Mouse (Mus musculus) inflammation-experienced regulatory T-cells, adult 6 months (primary cell): ENCODE data around the gene Siah3. TPM values are rescaled to one million over a fixed set of nuclear protein-coding genes. Genes with fewer than 3 reads are reported as not detected.
A peak's percentile ranks its signal among the peaks of the same experiment; 100 is the strongest.
"Not testable (repeated sequence)": the region's sequence is repeated elsewhere in the genome, so short reads cannot be mapped to it uniquely, and the experiment has no call there.

Experiments used
- ATAC-seq: one replicate; pipeline ENCODE4 v1.8.0; 2017
- polyA plus RNA-seq, 3 experiments: library from polyadenylated mRNA; unstranded; fragments of 100-300 nt; shearing (Covaris generic); gene quantifications; one replicate each; pipeline ENCODE4 v1.2.1; 2017

Gene Siah3
- polyA plus RNA-seq = under 1 TPM; 0.15 to 0.69 (median 0.56) TPM

GRCm38 (mm10) chr14:75455743-75456421 lies at the start of gene Siah3:
TSS of gene Siah3 (plus strand) at chr14:75455982.
- peak; percentile 66 for ATAC-seq

GRCm38 (mm10) chr14:75409772-75410171 lies 46.0 kb upstream of the Siah3 start:
- no peak for ATAC-seq

GRCm38 (mm10) chr14:75410392-75410791 lies 45.4 kb upstream of the Siah3 start:
- no peak for ATAC-seq

DNA sequence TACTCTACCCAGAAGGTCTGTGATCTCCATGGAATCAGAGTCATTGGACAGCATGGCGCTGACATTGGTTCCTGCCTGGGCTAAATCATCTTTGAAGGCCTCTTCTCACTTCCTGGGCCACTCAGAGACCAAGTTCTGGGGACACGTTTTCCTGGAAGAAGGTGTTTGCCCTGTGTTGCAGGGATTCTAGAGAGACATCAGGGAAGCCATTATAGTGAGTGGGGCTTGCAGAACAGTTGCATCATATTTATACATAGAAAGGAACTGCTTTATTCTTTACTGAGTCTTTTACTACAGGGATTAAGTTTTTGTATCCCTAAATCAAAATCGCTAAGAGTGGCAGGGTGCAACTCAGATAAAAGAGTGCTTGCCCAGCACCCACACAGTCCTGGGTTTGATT lies 37.1 kb upstream of the Siah3 start:
- no peak for ATAC-seq

DNA sequence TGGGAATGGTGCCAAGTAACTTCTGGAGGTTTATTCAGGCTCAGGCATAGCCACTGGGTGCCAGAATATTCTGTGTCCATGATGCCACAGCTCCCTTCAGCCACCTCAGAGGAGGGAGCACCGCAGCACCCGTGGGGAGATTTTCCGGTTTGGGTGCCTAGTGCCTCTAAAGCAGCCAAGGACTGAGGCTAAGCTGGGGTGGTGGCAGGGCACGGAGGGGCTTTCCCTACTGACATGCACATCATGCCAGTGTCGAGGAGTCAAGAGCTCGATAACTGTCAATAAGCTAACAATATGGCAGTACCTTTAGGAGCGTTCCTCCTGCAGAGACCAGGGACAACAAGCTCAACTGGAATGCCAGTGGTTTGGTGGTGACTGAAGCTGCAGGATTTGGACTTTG lies 35.9 kb upstream of the Siah3 start:
- ATAC-seq = no peak

GRCm38 (mm10) chr14:75420811-75421210 lies 35.0 kb upstream of the Siah3 start:
- ATAC-seq = no peak

DNA sequence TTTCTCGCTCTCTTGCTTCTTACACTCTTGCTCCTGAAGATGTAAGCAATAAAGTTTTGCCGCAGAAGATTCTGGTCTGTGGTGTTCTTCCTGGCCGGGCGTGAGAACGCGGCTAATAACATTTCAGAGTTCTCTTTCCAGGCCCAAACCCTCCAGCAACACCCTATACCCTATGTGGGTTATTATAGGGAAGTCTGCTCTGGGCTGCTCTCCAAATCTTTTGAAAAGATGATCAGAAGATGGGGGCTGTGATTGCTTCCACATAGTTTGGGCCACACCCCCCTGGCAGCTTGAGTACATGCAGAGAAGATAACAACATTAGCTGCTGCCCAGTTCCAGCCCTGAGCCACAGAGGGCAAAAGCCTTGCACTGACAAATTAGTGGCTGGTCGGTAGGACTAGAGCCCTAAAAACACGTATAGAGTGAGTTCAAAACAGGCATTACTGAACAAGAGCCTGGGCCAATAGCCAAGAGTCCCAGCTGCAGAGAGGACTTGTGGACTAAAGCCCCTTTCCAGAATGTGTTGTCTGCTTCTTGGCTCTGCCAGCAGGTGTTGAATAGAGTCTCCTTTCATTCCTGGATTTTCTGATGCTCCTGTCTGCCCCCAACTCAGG lies 24.5 kb upstream of the Siah3 start:
- no peak for ATAC-seq

GRCm38 (mm10) chr14:75432850-75433249 lies 22.9 kb upstream of the Siah3 start:
- ATAC-seq = no peak

GRCm38 (mm10) chr14:75434576-75434975 lies 21.2 kb upstream of the Siah3 start:
- no peak for ATAC-seq

DNA sequence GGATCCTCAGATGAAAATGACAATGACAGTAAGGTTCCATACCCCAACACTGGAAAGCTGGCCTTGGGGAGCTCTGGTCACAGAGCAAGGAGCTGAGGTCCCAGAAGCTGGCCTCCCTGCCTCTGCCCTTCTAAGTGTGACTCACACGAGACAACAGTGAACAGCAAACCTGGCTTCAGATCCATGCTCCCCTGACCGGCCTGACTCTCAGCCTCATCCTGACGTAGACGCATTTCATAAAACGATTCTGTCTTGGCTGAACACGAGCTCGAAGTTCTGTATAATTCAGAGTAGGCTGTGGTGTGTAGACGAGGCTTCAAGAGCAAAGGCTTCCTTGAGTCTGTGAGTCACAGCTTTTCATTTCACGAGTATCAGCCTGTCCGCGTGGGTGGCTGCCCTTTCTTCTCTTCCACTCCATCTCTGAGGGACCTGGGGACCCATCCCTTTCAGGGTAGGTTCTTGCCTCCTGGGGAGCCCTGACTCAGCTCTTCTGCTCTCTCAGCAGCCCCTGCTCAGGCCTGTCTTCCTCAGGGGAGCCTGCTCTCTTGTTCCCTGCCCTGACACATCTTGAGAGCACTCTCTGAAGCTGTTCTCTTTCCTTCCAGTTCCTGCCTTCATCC lies 11.2 kb upstream of the Siah3 start:
- peak; percentile 63 for ATAC-seq

- peak; percentile 96 for ATAC-seq
Measured at GRCm38 (mm10) chr14:75445281-75445947, 10.4 kb upstream of the Siah3 start.

GRCm38 (mm10) chr14:75445948-75446281 lies 9.9 kb upstream of the Siah3 start:
- ATAC-seq = peak; percentile 7

DNA sequence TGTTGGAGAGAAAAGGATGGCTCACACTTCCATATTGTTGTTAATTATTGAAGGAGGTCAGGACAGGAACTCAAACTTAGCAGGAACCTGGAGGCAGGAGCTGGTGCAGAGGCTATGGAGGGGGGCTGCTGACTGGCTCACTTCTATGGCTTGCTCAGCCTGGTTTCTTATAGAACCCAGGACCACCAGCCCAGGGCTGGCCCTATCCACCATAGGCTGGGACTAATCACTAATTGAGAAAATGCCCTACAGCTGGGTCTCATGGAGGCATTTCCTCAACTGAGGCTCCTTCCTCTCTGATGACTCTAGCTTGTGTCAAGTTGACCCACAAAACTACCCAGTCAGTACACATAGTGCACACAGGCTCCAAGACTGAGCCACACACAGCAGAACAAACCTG lies 9.5 kb upstream of the Siah3 start:
- ATAC-seq = not testable (repeated sequence)

GRCm38 (mm10) chr14:75453906-75454305 lies 1.9 kb upstream of the Siah3 start:
- no peak for ATAC-seq

GRCm38 (mm10) chr14:75454716-75455115 lies 1.1 kb upstream of the Siah3 start:
- no peak for ATAC-seq

GRCm38 (mm10) chr14:75455361-75455742 lies 430 bp upstream of the Siah3 start:
- no peak for ATAC-seq

DNA sequence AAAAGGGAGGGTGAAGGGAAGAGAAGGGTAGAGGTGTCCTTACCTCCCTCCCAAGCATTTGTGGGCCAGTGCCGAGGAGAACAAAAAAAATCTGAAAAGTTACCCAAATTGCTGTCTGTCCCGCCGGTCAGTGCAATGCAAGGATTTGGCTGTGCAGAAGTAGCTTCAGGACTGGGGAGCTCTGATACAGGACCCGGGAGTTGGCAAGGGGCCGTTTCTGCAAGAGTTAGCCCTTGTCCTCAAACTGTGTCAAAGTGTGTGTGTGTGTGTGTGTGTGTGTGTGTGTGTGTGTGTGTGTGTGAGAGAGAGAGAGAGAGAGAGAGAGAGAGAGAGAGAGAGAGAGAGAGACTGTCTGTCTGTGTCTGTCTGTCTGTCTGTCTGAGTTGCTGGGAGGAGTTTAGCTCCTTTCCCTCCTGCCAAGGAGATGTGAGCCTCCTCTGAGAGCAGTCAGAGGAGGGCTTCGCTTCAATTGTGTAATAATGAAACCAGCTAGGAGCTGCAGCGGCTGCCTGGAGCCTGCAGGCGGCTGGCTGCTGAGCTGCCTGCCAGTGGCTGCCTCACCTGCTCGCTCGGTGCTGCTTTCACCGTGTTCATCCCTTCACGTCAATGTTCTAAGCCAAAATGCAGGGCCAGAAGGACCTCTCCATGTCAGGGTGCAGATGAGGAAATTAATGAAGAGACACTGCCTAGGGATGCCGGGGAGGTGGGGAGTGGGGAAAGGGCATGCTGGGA lies 873 bp downstream of the Siah3 start:
- ATAC-seq = peak; percentile 86

GRCm38 (mm10) chr14:75457221-75457600 lies 1.4 kb downstream of the Siah3 start:
- no peak for ATAC-seq

- ATAC-seq = no peak
Measured at GRCm38 (mm10) chr14:75459431-75459830, 3.6 kb downstream of the Siah3 start.

DNA sequence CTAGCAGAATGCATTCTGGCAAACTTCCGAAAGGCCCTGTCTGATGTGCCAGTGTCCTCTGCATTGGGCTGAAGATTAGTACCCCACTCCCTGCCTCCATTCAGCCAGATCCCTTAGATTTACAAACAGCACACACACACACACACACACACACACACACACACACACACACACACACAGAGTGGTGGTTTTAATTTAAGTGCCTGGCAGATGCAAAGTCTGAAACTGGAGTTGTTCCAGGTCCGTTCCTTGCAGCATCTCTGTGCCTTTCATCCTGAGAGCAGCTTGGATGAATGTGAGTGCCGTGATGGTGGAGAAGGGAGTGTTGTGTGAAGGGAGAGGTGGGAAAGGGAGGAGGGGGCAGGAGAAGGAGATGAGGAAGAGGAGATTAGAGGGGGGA lies 4.2 kb downstream of the Siah3 start:
- no peak for ATAC-seq

DNA sequence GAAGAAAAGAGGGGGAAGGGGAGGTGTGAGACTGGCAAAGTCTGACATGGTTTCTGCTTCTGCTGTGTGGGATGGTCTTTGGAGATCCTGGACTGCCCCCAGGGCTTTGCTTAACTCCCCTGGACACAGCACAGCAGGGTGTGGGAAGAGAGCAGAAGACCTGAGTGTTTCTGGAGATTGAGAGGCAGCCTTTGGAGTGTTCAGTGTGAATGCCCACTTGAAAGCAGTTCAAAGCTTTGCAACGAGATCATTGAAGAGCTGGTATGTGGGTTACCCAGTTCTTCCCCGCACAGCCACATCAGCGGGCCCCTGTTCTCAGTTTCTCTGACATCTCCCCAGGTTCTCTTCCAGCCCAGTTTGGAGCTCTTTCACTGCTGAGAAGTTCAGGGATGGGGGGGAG lies 4.7 kb downstream of the Siah3 start:
- ATAC-seq = no peak

- ATAC-seq = no peak
Measured at GRCm38 (mm10) chr14:75461770-75462169, 6.0 kb downstream of the Siah3 start.

- ATAC-seq = no peak
Measured at GRCm38 (mm10) chr14:75463171-75463570, 7.4 kb downstream of the Siah3 start.
